Mouse (Mus musculus) midbrain, embryonic 14.5 days (tissue): ENCODE data around the gene Bod1l. TPM values are rescaled to one million over a fixed set of nuclear protein-coding genes. Genes with fewer than 3 reads are reported as not detected.

Source experiments
- ATAC-seq: fragments of 200-750 bp; cut with Nextera tagmentation; 2 replicates; pipeline ENCODE4 v1.8.0; 2017; ENCODE audit warnings: moderate number of reproducible peaks, moderate library complexity; ENCODE audit not compliant: low FRiP score, low TSS enrichment
- DNase-seq: peaks from one replicate; pipeline ENCODE4 v3.0.0-alpha.2; 2015
- H3K27ac ChIP-seq: fragments of 300-500 bp; sonication (generic); replicated peaks from 2 replicates; pipeline ENCODE4 v1.5.1; 2014; ENCODE audit warnings: mild to moderate bottlenecking, low read depth, low read length, moderate library complexity
- H3K27me3 ChIP-seq: fragments of 300-500 bp; sonication (generic); 2 replicates; pipeline ENCODE4 v1.6.1; 2014; ENCODE audit warnings: low read length, control low read depth, mixed read lengths; ENCODE audit not compliant: control insufficient read depth, insufficient read depth
- H3K36me3 ChIP-seq: fragments of 300-500 bp; sonication (generic); 2 replicates; pipeline ENCODE4 v1.6.1; 2014; ENCODE audit warnings: low read length, control low read depth; ENCODE audit not compliant: control insufficient read depth, insufficient read depth
- H3K4me1 ChIP-seq: fragments of 300-500 bp; sonication (generic); 2 replicates; pipeline ENCODE4 v1.6.1; 2014; ENCODE audit warnings: mild to moderate bottlenecking, antibody characterized with exemption, low read length, control low read depth; ENCODE audit not compliant: control insufficient read depth, insufficient read depth
- H3K4me2 ChIP-seq: fragments of 300-500 bp; sonication (generic); 2 replicates; pipeline ENCODE4 v1.6.1; 2014; ENCODE audit warnings: mild to moderate bottlenecking, low read length, moderate library complexity
- H3K4me3 ChIP-seq: fragments of 300-500 bp; sonication (generic); replicated peaks from 2 replicates; pipeline ENCODE4 v1.5.1; 2014; ENCODE audit warnings: low read depth, low read length
- H3K9ac ChIP-seq: fragments of 300-500 bp; sonication (generic); replicated peaks from 2 replicates; pipeline ENCODE4 v1.6.1; 2014; ENCODE audit warnings: mild to moderate bottlenecking, low read length, moderate library complexity
- H3K9me3 ChIP-seq: fragments of 300-500 bp; sonication (generic); 2 replicates; pipeline ENCODE4 v1.6.1; 2016; ENCODE audit warnings: low read length, control low read depth, mixed read lengths; ENCODE audit not compliant: control insufficient read depth
- WGBS: fragments of 180-500 bp; shearing (Covaris S2); extraction: QIAGEN DNeasy Blood & Tissue Kit; methylation state at CpG from one replicate; pipeline ENCODE4 v1.1.7; 2014; 5-methylcytosine and 5-hydroxymethylcytosine counted together
- polyA plus RNA-seq: library from polyadenylated mRNA; unstranded; fragments of >200 nt; fragmentation: Nextera tagmentation; extraction: Ambion mirVana; gene quantifications from 2 replicates; pipeline ENCODE4 v1.2.1, GENCODE M21; 2014

The Bod1l gene
- polyA plus RNA-seq, 1 experiment from 2014 or later: 29.8 TPM

- ATAC-seq: no peak
- H3K9me3 ChIP-seq: no peaks in the 10 kb centered on the region
- H3K27me3 ChIP-seq: peaks cover 95% of the 10 kb centered on the region
- H3K4me2 ChIP-seq: no peak overlapping the region
- H3K9ac ChIP-seq: no peak overlapping the region
- DNase-seq: no peak
- peaks cover 12% of the 10 kb centered on the region for H3K4me1 ChIP-seq
- no peak overlapping the region for H3K27ac ChIP-seq
- H3K36me3 ChIP-seq: no peaks in the 10 kb centered on the region
- 3% methylated on average over 19 of the region's 19 CpGs for WGBS
- H3K4me3 ChIP-seq: no peak overlapping the region
Measured at GRCm38 (mm10) chr5:41758671-41759639, 85.2 kb downstream of the Bod1l start.

DNA sequence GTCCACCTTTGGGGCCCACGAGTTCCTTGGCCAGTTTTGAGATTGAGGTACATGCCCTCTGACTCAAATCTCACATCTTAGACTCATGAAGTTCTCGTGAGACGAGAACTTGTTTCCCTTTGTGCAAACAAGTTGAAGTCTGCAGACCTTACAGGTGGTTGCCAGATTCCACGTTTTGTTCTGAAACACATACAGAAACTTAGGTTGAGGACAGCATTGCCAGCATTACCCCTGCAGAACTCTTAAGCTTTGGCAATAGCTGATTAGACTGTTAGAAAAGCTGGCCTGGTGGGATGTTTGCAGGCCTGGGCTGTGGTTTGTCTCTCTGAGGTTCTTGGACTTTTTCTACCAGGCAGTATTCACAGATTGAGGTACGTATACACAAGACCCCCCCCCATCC lies 86.8 kb downstream of the Bod1l start:
- Histone ChIP-seq H3K9ac (no peak overlapping the region), H3K9me3 (no peaks in the 10 kb centered on the region), H3K4me3 (no peak overlapping the region), H3K36me3 (no peaks in the 10 kb centered on the region), H3K27me3 (peaks cover 97% of the 10 kb centered on the region), H3K4me1 (0 out of 2 replicates have a peak, but pooled peaks cover 7% of the 10 kb centered on the region), H3K4me2 (no peak overlapping the region), H3K27ac (no peak overlapping the region)
- DNase-seq (no peak), ATAC-seq (no peak)
- 4% methylated on average over 5 of the region's 5 CpGs for WGBS

DNA sequence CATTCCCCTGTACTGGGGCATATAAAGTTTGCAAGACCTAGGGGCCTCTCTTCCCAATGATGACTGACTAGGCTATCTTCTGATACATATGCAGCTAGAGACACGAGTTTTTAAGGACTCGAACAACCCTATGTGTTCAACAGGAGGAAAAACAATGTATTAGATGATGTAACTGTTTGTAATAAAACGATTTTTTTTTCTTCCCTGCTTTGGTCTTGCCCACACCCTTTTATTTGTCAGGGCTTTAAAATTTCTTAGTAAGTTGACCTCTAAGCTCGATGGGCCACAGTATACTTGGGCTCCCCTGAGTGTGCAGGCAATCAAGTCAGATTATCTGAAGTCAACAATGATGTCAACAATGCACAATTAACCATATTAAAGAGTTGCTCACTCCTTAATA lies 87.7 kb downstream of the Bod1l start:
- no peak for ATAC-seq
- DNase-seq: no peak
- 3% methylated on average over 4 of the region's 4 CpGs for WGBS

GRCm38 (mm10) chr5:41755373-41755960 lies 88.6 kb downstream of the Bod1l start:
- under 1% methylated on average over 23 of the region's 23 CpGs for WGBS
- 0 out of 2 replicates have a peak, but pooled peaks cover 3% of the 10 kb centered on the region for H3K9me3 ChIP-seq
- H3K27me3 ChIP-seq: peaks cover 99% of the 10 kb centered on the region
- ATAC-seq: no peak
- H3K4me2 ChIP-seq: no peak overlapping the region
- no peak overlapping the region for H3K4me3 ChIP-seq
- no peaks in the 10 kb centered on the region for H3K4me1 ChIP-seq
- DNase-seq: peak; percentile 15
- no peak overlapping the region for H3K27ac ChIP-seq
- H3K9ac ChIP-seq: no peak overlapping the region
- H3K36me3 ChIP-seq: no peaks in the 10 kb centered on the region

More for the DNA sequence above, 87.7 kb downstream of the Bod1l start:
- no peaks in the 10 kb centered on the region for H3K36me3 ChIP-seq
- no peak overlapping the region for H3K4me2 ChIP-seq
- 0 out of 2 replicates have a peak, but pooled peaks cover 3% of the 10 kb centered on the region for H3K9me3 ChIP-seq
- H3K27me3 ChIP-seq: peaks cover 97% of the 10 kb centered on the region
- 0 out of 2 replicates have a peak, but pooled peaks cover 2% of the 10 kb centered on the region for H3K4me1 ChIP-seq
- no peak overlapping the region for H3K4me3 ChIP-seq
- H3K9ac ChIP-seq: no peak overlapping the region
- no peak overlapping the region for H3K27ac ChIP-seq

- no peak overlapping the region for H3K4me2 ChIP-seq
- H3K4me3 ChIP-seq: no peak overlapping the region; the same call in 1 of the 2 replicates
Measured at GRCm38 (mm10) chr5:41754836-41755235, 89.3 kb downstream of the Bod1l start.

DNA sequence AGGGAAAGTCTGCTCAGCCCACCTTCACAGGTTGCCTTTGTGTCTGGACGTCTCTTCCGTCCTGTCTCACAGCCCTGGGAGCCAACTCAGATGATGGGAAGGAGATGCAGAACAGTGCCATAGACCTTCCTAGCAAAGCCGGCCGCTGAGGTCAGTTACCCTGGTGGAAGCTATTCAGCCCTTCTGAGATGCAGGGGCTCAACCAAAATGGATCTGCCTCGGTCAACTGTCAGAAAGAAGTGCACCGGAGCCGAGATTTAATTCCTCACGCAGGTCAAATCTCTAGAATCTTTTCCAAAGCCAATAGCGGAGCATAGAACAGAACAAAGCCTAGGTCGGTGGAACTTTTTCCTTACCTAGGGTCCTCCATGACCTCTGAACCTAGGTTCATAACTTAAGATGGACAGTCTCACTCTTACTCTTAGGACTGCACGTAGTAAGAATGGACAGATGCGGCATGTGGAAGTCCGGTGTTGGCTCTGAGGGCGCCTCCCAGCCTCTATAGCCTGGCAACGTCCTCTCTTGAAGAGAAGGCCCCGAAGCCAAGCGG lies 89.8 kb downstream of the Bod1l start:
- H3K4me3 ChIP-seq: no peak overlapping the region; the same call in 1 of the 2 replicates
- WGBS: under 1% methylated on average over 17 of the region's 17 CpGs
- peaks cover 99% of the 10 kb centered on the region for H3K27me3 ChIP-seq
- no peak overlapping the region for H3K9ac ChIP-seq
- no peaks in the 10 kb centered on the region for H3K36me3 ChIP-seq
- peak; percentile 14 for DNase-seq
- H3K9me3 ChIP-seq: 0 out of 2 replicates have a peak, but pooled peaks cover 3% of the 10 kb centered on the region
- no peak for ATAC-seq
- H3K4me1 ChIP-seq: no peaks in the 10 kb centered on the region
- H3K27ac ChIP-seq: no peak overlapping the region
- no peak overlapping the region for H3K4me2 ChIP-seq

More at GRCm38 (mm10) chr5:41754836-41755235, 89.3 kb downstream of the Bod1l start:
- no peaks in the 10 kb centered on the region for H3K4me1 ChIP-seq
- H3K9ac ChIP-seq: no peak overlapping the region
- H3K36me3 ChIP-seq: no peaks in the 10 kb centered on the region
- peaks cover 99% of the 10 kb centered on the region for H3K27me3 ChIP-seq
- 2% methylated on average over 16 of the region's 16 CpGs for whole genome bisulfite sequencing
- no peak overlapping the region for H3K27ac ChIP-seq
- 0 out of 2 replicates have a peak, but pooled peaks cover 3% of the 10 kb centered on the region for H3K9me3 ChIP-seq
- ATAC-seq (no peak), DNase-seq (peak; percentile 19)

- Histone ChIP-seq H3K36me3 (no peaks in the 10 kb centered on the region), H3K4me3 (no peak overlapping the region), H3K4me1 (no peaks in the 10 kb centered on the region), H3K9ac (no peak overlapping the region), H3K4me2 (no peak overlapping the region), H3K27me3 (peaks cover 99% of the 10 kb centered on the region), H3K27ac (no peak overlapping the region), H3K9me3 (0 out of 2 replicates have a peak, but pooled peaks cover 3% of the 10 kb centered on the region)
- DNase-seq (no peak), ATAC-seq (no peak)
- 28% methylated on average over 4 of the region's 4 CpGs for WGBS
Measured at GRCm38 (mm10) chr5:41752721-41753120, 91.4 kb downstream of the Bod1l start.

- Histone ChIP-seq H3K4me1 (no peaks in the 10 kb centered on the region), H3K4me3 (no peak overlapping the region), H3K9ac (no peak overlapping the region), H3K9me3 (no peaks in the 10 kb centered on the region), H3K27ac (no peak overlapping the region), H3K27me3 (peaks cover 57% of the 10 kb centered on the region), H3K4me2 (no peak overlapping the region), H3K36me3 (no peaks in the 10 kb centered on the region)
- 2% methylated on average over 13 of the region's 15 CpGs for WGBS
- DNase-seq: no peak
- ATAC-seq: no peak
Measured at GRCm38 (mm10) chr5:41744898-41745780, 99.0 kb downstream of the Bod1l start.
